Mouse (Mus musculus) CH12.LX (cell line): ENCODE data around the gene Ttc17.
A peak's percentile ranks its signal among the peaks of the same experiment; 100 is the strongest.

Source experiments
- CHD2 ChIP-seq: IDR thresholded peaks from 2 replicates; pipeline ENCODE4 v1.6.1; 2011; ENCODE audit warnings: low read length, improper control_type of control experiment
- CTCF ChIP-seq, 2 experiments: IDR thresholded peaks in 1 of 2; conservative IDR thresholded peaks in 1 of 2; 2 replicates each; pipeline ENCODE4 v1.5.1; 2011 to 2012; ENCODE audit warnings: low read depth in 2 of 2, low read length in 2 of 2, improper control_type of control experiment in 1 of 2, inconsistent platforms in 1 of 2, mild to moderate bottlenecking in 1 of 2, moderate library complexity in 1 of 2
- EP300 ChIP-seq: IDR thresholded peaks from 2 replicates; pipeline ENCODE4 v1.6.1; 2011; ENCODE audit warnings: low read length, improper control_type of control experiment
- SMC3 ChIP-seq: IDR thresholded peaks from 2 replicates; pipeline ENCODE4 v1.6.1; 2011; ENCODE audit warnings: low read depth, low read length, improper control_type of control experiment
- ZC3H11A ChIP-seq: IDR thresholded peaks from 2 replicates; pipeline ENCODE4 v1.6.1; 2012; ENCODE audit warnings: low read depth, mild to moderate bottlenecking, inconsistent platforms, low read length, improper control_type of control experiment

- 0 out of 4 replicates have a peak, but pooled peaks of 1 of the 2 experiments have one; percentile 0 for TF ChIP-seq CTCF (conservative IDR thresholded peaks at IDR 0.05 in 1 of 2, IDR thresholded peaks at IDR 0.05 in 1 of 2; ENCODE audit: low read depth in 2 of 2, low read length in 2 of 2)
- no peak for TF ChIP-seq EP300
- no peak for TF ChIP-seq SMC3
- peak; percentile 30; the same call in 1 of the 2 replicates for TF ChIP-seq CHD2
- TF ChIP-seq ZC3H11A, result no peak
Measured at GRCm38 (mm10) chr2:94406083-94406957, at the start of gene Ttc17.
